Mouse (Mus musculus) myocyte (in vitro differentiated cells): Measurements from ENCODE around the gene Dennd6a. TPM values are rescaled to one million over a fixed set of nuclear protein-coding genes. Genes with fewer than 3 reads are reported as not detected.
"Not testable (repeated sequence)": the region's sequence is repeated elsewhere in the genome, so short reads cannot be mapped to it uniquely, and the experiment has no call there.

ENCODE experiments used
- H3K27me3 ChIP-seq: one replicate; pipeline ENCODE4 v1.6.1; 2011; ENCODE audit not compliant: control insufficient read depth, insufficient read depth, insufficient read length
- H3K36me3 ChIP-seq: one replicate; pipeline ENCODE4 v1.6.1; 2011; ENCODE audit not compliant: control insufficient read depth, insufficient read depth
- H3K4me2 ChIP-seq: one replicate; pipeline ENCODE4 v1.6.1; 2011; ENCODE audit warnings: low read depth, control low read depth
- H3K4me3 ChIP-seq: one replicate; pipeline ENCODE4 v1.5.1; 2011; ENCODE audit warnings: mild to moderate bottlenecking, control low read depth, moderate library complexity
- H3K79me2 ChIP-seq: one replicate; pipeline ENCODE4 v1.6.1; 2011; ENCODE audit not compliant: control insufficient read depth, insufficient read depth
- H3ac ChIP-seq: one replicate; pipeline ENCODE4 v1.6.1; 2011; ENCODE audit not compliant: control insufficient read depth, insufficient read length
- CEBPB ChIP-seq: IDR thresholded peaks from 2 replicates; pipeline ENCODE4 v1.6.1; 2011; ENCODE audit warnings: mild to moderate bottlenecking, moderate library complexity; ENCODE audit not compliant: poor library complexity, insufficient read depth, severe bottlenecking
- E2F4 ChIP-seq: IDR thresholded peaks from one replicate; pipeline ENCODE4 v1.6.1; 2011; ENCODE audit warnings: mild to moderate bottlenecking, control low read depth, moderate library complexity; ENCODE audit not compliant: insufficient read depth
- MAX ChIP-seq: IDR thresholded peaks from one replicate; pipeline ENCODE4 v1.6.1; 2011; ENCODE audit warnings: low read depth, mild to moderate bottlenecking, control low read depth
- MYOD1 ChIP-seq, 3 experiments: IDR thresholded peaks; one replicate each; pipeline ENCODE4 v1.6.1; 2011; ENCODE audit warnings: control low read depth in 2 of 3, low read depth in 2 of 3, mild to moderate bottlenecking in 2 of 3, moderate library complexity in 1 of 3; ENCODE audit not compliant: insufficient read length in 2 of 3, control insufficient read depth in 1 of 3
- MYOG ChIP-seq, 3 experiments: IDR thresholded peaks; one replicate each; pipeline ENCODE4 v1.6.1; 2011; ENCODE audit warnings: control low read depth in 2 of 3, low read depth in 2 of 3, mild to moderate bottlenecking in 2 of 3; ENCODE audit not compliant: insufficient read length in 2 of 3, control insufficient read depth in 1 of 3, insufficient read depth in 1 of 3
- POLR2A ChIP-seq: IDR thresholded peaks from one replicate; pipeline ENCODE4 v1.6.1; 2011; ENCODE audit warnings: low read depth, mild to moderate bottlenecking, control low read depth, moderate library complexity; ENCODE audit not compliant: insufficient read length
- POLR2AphosphoS2 ChIP-seq: IDR thresholded peaks from one replicate; pipeline ENCODE4 v1.6.1; 2011; ENCODE audit warnings: low read depth, control low read depth; ENCODE audit not compliant: insufficient read length
- REST ChIP-seq: IDR thresholded peaks from one replicate; pipeline ENCODE4 v1.6.1; 2011; ENCODE audit warnings: mild to moderate bottlenecking, control low read depth, moderate library complexity; ENCODE audit not compliant: insufficient read depth, insufficient read length
- SRF ChIP-seq: IDR thresholded peaks from one replicate; pipeline ENCODE4 v1.6.1; 2011; ENCODE audit warnings: low read depth; ENCODE audit not compliant: control insufficient read depth, insufficient read length
- TCF12 ChIP-seq: IDR thresholded peaks from one replicate; pipeline ENCODE4 v1.6.1; 2011; ENCODE audit warnings: mild to moderate bottlenecking, control low read depth; ENCODE audit not compliant: poor library complexity, insufficient read depth, severe bottlenecking
- TCF3 ChIP-seq: IDR thresholded peaks from one replicate; pipeline ENCODE4 v1.6.1; 2011; ENCODE audit warnings: low read depth, control low read depth; ENCODE audit not compliant: insufficient read length
- USF1 ChIP-seq: IDR thresholded peaks from one replicate; pipeline ENCODE4 v1.6.1; 2011; ENCODE audit warnings: low read depth, mild to moderate bottlenecking, control low read depth, moderate library complexity
- polyA plus RNA-seq: library from polyadenylated mRNA; unstranded; fragments of >200 nt; fragmentation: generic; extraction: Trizol; gene quantifications from one replicate; pipeline ENCODE4 v1.2.1, GENCODE M21; 2012; ENCODE audit warnings: missing spikeins

Dennd6a gene
- 4.5 TPM for polyA plus RNA-seq

GRCm38 (mm10) chr14:26573556-26573955 lies at the start of gene Dennd6a:
Gene Dennd6a, plus strand, starts transcription at chr14:26573856.
- H3K27me3 ChIP-seq = not testable (repeated sequence)

GRCm38 (mm10) chr14:26525955-26526354 lies 47.7 kb upstream of the Dennd6a start:
- H3K4me2 ChIP-seq = no peak overlapping the region
- TF ChIP-seq MYOD1 (IDR thresholded peaks at IDR 0.05; ENCODE audit: control insufficient read depth in 1 of 3, insufficient read length in 2 of 3, low read depth in 2 of 3) (no peak), CEBPB (no peak), E2F4 (no peak), POLR2AphosphoS2 (no peak), MAX (no peak), TCF12 (no peak), REST (no peak), USF1 (no peak), POLR2A (no peak), SRF (no peak), MYOG (IDR thresholded peaks at IDR 0.05; ENCODE audit: control insufficient read depth in 1 of 3, insufficient read depth in 1 of 3, insufficient read length in 2 of 3, low read depth in 2 of 3) (no peak), TCF3 (no peak)

More at GRCm38 (mm10) chr14:26573556-26573955, at the start of gene Dennd6a:
- H3ac ChIP-seq, H3K4me3 ChIP-seq, H3K36me3 ChIP-seq, H3K79me2 ChIP-seq, H3K4me2 ChIP-seq: not testable (repeated sequence)
- TF ChIP-seq MYOD1 (IDR thresholded peaks at IDR 0.05; ENCODE audit: control insufficient read depth in 1 of 3, insufficient read length in 2 of 3, low read depth in 2 of 3) (peak in 2 of 3 experiments; percentile 9 to 22), USF1 (peak; percentile 65), MYOG (IDR thresholded peaks at IDR 0.05; ENCODE audit: control insufficient read depth in 1 of 3, insufficient read depth in 1 of 3, insufficient read length in 2 of 3, low read depth in 2 of 3) (peak in 2 of 3 experiments; percentile 9 to 42)

GRCm38 (mm10) chr14:26528296-26528695 lies 45.4 kb upstream of the Dennd6a start:
- Histone ChIP-seq H3ac (no peak overlapping the region), H3K4me3 (no peak overlapping the region), H3K27me3 (no peaks in the 10 kb centered on the region), H3K79me2 (peaks cover 99% of the 10 kb centered on the region), H3K4me2 (no peak overlapping the region), H3K36me3 (no peaks in the 10 kb centered on the region)
- no peak for TF ChIP-seq TCF3
- no peak for TF ChIP-seq CEBPB
- TF ChIP-seq POLR2A = no peak
- no peak for TF ChIP-seq MAX
- no peak for TF ChIP-seq SRF
- TF ChIP-seq E2F4 = no peak
- no peak for TF ChIP-seq POLR2AphosphoS2
- TF ChIP-seq USF1 = no peak
- TF ChIP-seq TCF12 = no peak
- no peak for TF ChIP-seq REST

More at GRCm38 (mm10) chr14:26525955-26526354, 47.7 kb upstream of the Dennd6a start:
- Histone ChIP-seq H3K36me3 (no peaks in the 10 kb centered on the region), H3K27me3 (no peaks in the 10 kb centered on the region), H3ac (no peak overlapping the region), H3K79me2 (peaks cover 93% of the 10 kb centered on the region), H3K4me3 (no peak overlapping the region)

- Histone ChIP-seq H3ac (no peak overlapping the region), H3K36me3 (no peaks in the 10 kb centered on the region), H3K4me2 (peak overlapping the region; percentile 22), H3K27me3 (no peaks in the 10 kb centered on the region), H3K4me3 (no peak overlapping the region), H3K79me2 (peaks cover 83% of the 10 kb centered on the region)
- TF ChIP-seq REST (no peak), USF1 (no peak), MAX (no peak), TCF3 (no peak), TCF12 (no peak), POLR2A (no peak), SRF (no peak), CEBPB (no peak), E2F4 (no peak), POLR2AphosphoS2 (no peak), MYOG (IDR thresholded peaks at IDR 0.05; ENCODE audit: control insufficient read depth in 1 of 3, insufficient read depth in 1 of 3, insufficient read length in 2 of 3, low read depth in 2 of 3) (no peak), MYOD1 (IDR thresholded peaks at IDR 0.05; ENCODE audit: control insufficient read depth in 1 of 3, insufficient read length in 2 of 3, low read depth in 2 of 3) (no peak)
These were observed 43.3 kb upstream of the Dennd6a start for GRCm38 (mm10) chr14:26530350-26530749.
